Mouse (Mus musculus): ENCODE measurements around the gene Ralgds. TPM values are rescaled to one million over a fixed set of nuclear protein-coding genes. Genes with fewer than 3 reads are reported as not detected.

Ralgds gene
- polyA plus RNA-seq, 2 experiments, result 61.6 to 86.6 TPM

DNA sequence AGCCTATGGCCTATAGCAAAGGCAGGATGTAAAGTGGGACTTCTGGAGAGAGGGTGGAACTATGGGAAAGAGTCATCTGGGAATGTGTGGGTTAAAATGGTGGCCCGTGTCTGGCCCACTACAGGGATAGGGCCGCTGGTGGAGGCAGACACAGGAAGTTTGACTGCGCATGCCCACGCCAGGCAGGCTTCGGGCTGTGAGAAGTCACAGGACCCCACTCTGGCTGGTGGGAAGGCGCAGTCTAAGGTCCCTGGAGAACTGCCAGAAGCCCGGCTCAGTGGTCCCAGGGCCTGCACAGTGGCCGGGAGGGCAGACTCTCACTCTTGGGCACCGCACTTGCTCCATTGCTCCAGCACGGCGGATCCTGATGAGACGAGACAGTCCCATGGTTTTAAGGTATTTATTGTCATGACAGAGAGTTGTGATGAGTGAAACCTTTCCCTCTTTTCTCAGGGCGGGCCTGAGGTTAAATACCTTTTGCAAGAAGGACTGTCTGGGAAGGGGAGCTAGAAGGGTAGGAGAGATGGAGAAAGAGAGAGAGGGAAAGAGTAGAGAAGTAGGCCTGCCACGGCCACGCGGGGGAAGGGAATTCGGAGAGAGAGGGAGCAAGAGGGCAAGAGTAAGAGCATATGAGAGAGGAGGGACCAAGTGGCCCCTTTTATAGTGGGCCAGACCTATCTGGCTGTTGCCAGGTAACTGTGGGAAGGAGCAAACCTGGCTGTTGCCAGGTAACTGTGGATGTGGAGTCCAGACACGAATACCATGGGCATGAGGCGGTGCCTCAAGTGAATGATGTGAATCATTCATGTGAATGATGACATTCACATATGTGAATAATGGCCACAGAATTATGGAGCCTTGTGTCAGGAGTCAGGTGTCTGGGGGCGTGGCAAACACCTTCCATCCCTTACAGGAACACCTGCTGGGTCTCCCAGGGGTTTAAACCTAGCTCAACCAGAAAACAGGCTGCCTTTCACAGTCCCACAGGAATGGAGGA is 33.4 kb upstream of the Ralgds start:
- Histone ChIP-seq H3K9me3 (ENCODE audit: control insufficient read depth, low read length) (no peaks in the 10 kb centered on the region), H3K9ac (ENCODE audit: low read depth, low read length, severe bottlenecking) (no peak overlapping the region), H3K36me3 (ENCODE audit: control insufficient read depth, insufficient read depth, low read length) (no peaks in the 10 kb centered on the region), H3K27ac (replicated peaks; ENCODE audit: low read depth, low read length) (no peak overlapping the region), H3K4me3 (replicated peaks; ENCODE audit: low read length) (no peak overlapping the region), H3K4me1 (ENCODE audit: control insufficient read depth, insufficient read depth, low read length) (0 out of 2 replicates have a peak, but pooled peaks cover 2% of the 10 kb centered on the region), H3K4me2 (replicated peaks; ENCODE audit: low read depth, low read length, severe bottlenecking) (no peak overlapping the region), H3K27me3 (ENCODE audit: control insufficient read depth, insufficient read depth, low read length) (no peaks in the 10 kb centered on the region)
- no peak for DNase-seq (ENCODE audit: low spot score)
- 65% methylated on average over 20 of the region's 20 CpGs for WGBS
- peak; percentile 23; the same call in 1 of the 2 replicates for ATAC-seq (ENCODE audit: low FRiP score, low read depth)
- no peak for TF ChIP-seq POLR2A (IDR thresholded peaks at IDR 0.05; ENCODE audit: borderline replicate concordance, extremely low read depth, insufficient read depth, insufficient read length)

DNA sequence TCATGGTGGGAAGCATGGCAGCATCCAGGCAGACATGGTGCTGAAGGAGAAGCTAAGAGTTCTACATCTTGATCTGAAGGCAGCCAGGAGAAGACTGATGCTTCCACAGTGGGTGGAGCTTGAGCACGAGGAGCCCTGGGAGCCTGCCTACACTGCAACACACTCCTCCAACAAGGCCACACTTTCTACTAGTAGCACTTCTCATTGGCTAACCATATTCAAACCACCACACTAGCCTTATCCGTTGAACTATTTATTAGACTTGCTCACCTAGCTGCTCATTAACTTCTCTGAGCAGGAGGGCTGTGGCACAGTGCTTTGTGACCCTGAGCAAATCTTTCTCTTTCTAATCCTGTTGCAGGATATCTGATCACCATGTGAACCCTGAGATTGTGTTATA is 29.1 kb upstream of the Ralgds start:
- Histone ChIP-seq H3K27me3 (ENCODE audit: control insufficient read depth, insufficient read depth, low read length) (no peaks in the 10 kb centered on the region), H3K4me3 (replicated peaks; ENCODE audit: low read length) (no peak overlapping the region), H3K36me3 (ENCODE audit: control insufficient read depth, insufficient read depth, low read length) (no peaks in the 10 kb centered on the region), H3K4me1 (ENCODE audit: control insufficient read depth, insufficient read depth, low read length) (0 out of 2 replicates have a peak, but pooled peaks cover 2% of the 10 kb centered on the region), H3K27ac (replicated peaks; ENCODE audit: low read depth, low read length) (no peak overlapping the region), H3K9ac (ENCODE audit: low read depth, low read length, severe bottlenecking) (no peak overlapping the region), H3K9me3 (ENCODE audit: control insufficient read depth, low read length) (no peaks in the 10 kb centered on the region), H3K4me2 (replicated peaks; ENCODE audit: low read depth, low read length, severe bottlenecking) (no peak overlapping the region)
- ATAC-seq (ENCODE audit: low FRiP score, low read depth) (no peak), DNase-seq (ENCODE audit: low spot score) (no peak)
- 57% methylated on average over 2 of the region's 2 CpGs for WGBS
- no peak for TF ChIP-seq POLR2A (IDR thresholded peaks at IDR 0.05; ENCODE audit: borderline replicate concordance, extremely low read depth, insufficient read depth, insufficient read length)

DNA sequence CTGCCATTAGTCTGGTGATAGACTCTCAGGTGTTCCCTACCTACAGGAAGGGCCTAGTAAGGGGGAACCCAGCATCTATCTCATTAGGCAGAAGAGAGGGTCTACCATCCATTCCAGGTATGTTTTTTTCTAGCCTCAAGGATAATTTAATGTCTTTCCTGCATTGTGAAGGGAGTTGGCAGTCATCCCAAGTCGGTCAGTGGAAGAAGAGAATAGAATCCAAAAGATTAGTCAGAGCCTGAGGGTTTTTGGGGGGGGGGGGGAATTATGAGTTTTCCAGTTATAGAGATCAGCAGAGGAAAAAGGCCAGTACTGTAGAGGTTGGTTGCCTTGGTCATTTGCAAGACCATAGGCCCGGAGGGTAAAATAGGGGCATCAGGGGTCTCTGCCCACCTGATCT is 18.4 kb upstream of the Ralgds start:
- DNase-seq (ENCODE audit: low spot score), result peak; percentile 32
- ATAC-seq (ENCODE audit: low FRiP score, low read depth), result no peak

DNA sequence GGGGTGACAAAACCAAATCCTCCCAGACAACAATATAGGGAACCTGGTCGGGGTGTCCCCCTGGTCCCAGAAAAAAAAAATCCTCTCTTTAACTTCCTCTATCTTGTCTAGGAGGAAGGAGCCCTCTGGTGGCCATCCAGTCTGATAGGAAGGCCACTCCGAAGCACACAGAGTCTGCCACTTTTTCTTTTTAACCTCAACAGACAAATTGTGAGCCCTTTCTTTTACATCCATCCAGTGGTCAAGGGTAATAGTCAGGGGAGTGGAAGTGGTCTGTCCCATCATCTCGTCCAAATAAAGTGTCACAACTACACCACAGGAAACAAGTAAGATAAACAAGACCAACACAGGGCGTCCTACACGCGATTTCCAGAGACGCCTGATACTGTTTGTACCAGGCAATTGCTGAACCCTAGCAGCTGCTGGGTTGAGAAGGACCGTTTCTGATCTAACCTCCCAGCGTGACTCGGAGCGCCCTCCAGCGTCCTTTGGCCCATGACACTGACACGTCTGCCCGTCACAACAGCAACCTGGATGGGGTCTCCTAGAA is 17.6 kb upstream of the Ralgds start:
- no peaks in the 10 kb centered on the region for H3K4me1 ChIP-seq (ENCODE audit: control insufficient read depth, insufficient read depth, low read length)
- ATAC-seq (ENCODE audit: low FRiP score, low read depth), result no peak
- no peak overlapping the region for H3K27ac ChIP-seq (replicated peaks; ENCODE audit: low read depth, low read length)
- H3K9ac ChIP-seq (ENCODE audit: low read depth, low read length, severe bottlenecking), result no peak overlapping the region
- H3K36me3 ChIP-seq (ENCODE audit: control insufficient read depth, insufficient read depth, low read length), result no peaks in the 10 kb centered on the region
- no peaks in the 10 kb centered on the region for H3K27me3 ChIP-seq (ENCODE audit: control insufficient read depth, insufficient read depth, low read length)
- TF ChIP-seq POLR2A (IDR thresholded peaks at IDR 0.05; ENCODE audit: borderline replicate concordance, extremely low read depth, insufficient read depth, insufficient read length), result no peak
- 87% methylated on average over 14 of the region's 14 CpGs for WGBS
- H3K4me2 ChIP-seq (replicated peaks; ENCODE audit: low read depth, low read length, severe bottlenecking), result no peak overlapping the region
- DNase-seq (ENCODE audit: low spot score), result no peak
- H3K9me3 ChIP-seq (ENCODE audit: control insufficient read depth, low read length), result no peaks in the 10 kb centered on the region
- no peak overlapping the region for H3K4me3 ChIP-seq (replicated peaks; ENCODE audit: low read length)

More for the DNA sequence above, 18.4 kb upstream of the Ralgds start:
- WGBS, result 90% methylated on average over 2 of the region's 2 CpGs
- no peak overlapping the region for H3K4me3 ChIP-seq (replicated peaks; ENCODE audit: low read length)
- H3K9ac ChIP-seq (ENCODE audit: low read depth, low read length, severe bottlenecking), result no peak overlapping the region
- H3K27ac ChIP-seq (replicated peaks; ENCODE audit: low read depth, low read length), result no peak overlapping the region
- no peak for TF ChIP-seq POLR2A (IDR thresholded peaks at IDR 0.05; ENCODE audit: borderline replicate concordance, extremely low read depth, insufficient read depth, insufficient read length)
- no peaks in the 10 kb centered on the region for H3K4me1 ChIP-seq (ENCODE audit: control insufficient read depth, insufficient read depth, low read length)
- H3K9me3 ChIP-seq (ENCODE audit: control insufficient read depth, low read length), result no peaks in the 10 kb centered on the region
- H3K4me2 ChIP-seq (replicated peaks; ENCODE audit: low read depth, low read length, severe bottlenecking), result no peak overlapping the region
- H3K36me3 ChIP-seq (ENCODE audit: control insufficient read depth, insufficient read depth, low read length), result no peaks in the 10 kb centered on the region
- H3K27me3 ChIP-seq (ENCODE audit: control insufficient read depth, insufficient read depth, low read length), result no peaks in the 10 kb centered on the region

DNA sequence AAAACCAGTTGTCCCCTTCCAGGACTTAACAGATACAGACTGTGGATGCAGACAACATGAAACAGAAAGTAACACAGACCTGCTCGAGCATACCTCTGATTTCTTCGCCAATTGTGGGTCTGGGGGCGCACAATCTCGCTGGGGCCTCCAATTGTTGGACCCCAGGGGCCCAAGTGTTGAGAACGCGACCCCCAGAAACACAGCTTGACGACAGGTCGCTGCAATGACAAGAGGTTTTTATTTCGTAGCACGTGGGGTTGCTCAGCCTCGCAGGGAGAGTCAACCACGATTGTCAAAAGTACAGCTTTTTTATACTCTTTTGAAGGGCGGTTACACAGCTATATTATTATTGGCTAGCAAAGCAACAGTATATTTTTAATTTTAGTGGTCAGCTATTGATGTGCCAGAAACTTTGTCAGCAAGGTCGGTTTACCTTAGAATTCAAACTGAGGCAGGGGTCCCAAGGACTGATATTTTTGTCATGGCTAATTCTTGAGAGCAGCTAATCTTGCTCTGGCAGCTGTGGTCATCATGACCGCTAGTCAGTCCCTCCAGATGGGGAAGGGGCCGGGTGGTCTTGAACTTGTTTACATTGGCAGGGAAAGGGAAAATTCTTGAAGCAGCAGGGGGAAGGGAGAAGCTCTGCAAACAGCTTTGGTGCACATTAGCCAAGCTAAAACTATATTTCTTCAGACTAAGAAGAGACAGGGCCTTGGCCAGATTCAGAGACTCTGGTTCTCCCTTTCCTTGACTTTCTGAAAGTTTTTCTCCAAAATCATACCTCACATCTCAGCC is 16.9 kb upstream of the Ralgds start:
- H3K27ac ChIP-seq (replicated peaks; ENCODE audit: low read depth, low read length), result peak overlapping the region; percentile 45

More for the DNA sequence above, 16.9 kb upstream of the Ralgds start:
- Histone ChIP-seq H3K4me3 (replicated peaks; ENCODE audit: low read length) (no peak overlapping the region), H3K9ac (ENCODE audit: low read depth, low read length, severe bottlenecking) (no peak overlapping the region), H3K4me2 (replicated peaks; ENCODE audit: low read depth, low read length, severe bottlenecking) (no peak overlapping the region), H3K36me3 (ENCODE audit: control insufficient read depth, insufficient read depth, low read length) (no peaks in the 10 kb centered on the region), H3K27me3 (ENCODE audit: control insufficient read depth, insufficient read depth, low read length) (no peaks in the 10 kb centered on the region), H3K9me3 (ENCODE audit: control insufficient read depth, low read length) (no peaks in the 10 kb centered on the region), H3K4me1 (ENCODE audit: control insufficient read depth, insufficient read depth, low read length) (no peaks in the 10 kb centered on the region)
- DNase-seq (ENCODE audit: low spot score), result no peak
- ATAC-seq (ENCODE audit: low FRiP score, low read depth), result no peak
- 76% methylated on average over 16 of the region's 16 CpGs for WGBS
- no peak for TF ChIP-seq POLR2A (IDR thresholded peaks at IDR 0.05; ENCODE audit: borderline replicate concordance, extremely low read depth, insufficient read depth, insufficient read length)

Data from limb, embryonic 14.5 days (tissue).